Mouse (Mus musculus): ENCODE measurements at regions not wholly inside any gene's neighbourhood (a gene's known extent, or its start where the extent isn't known, plus 50 kb on each side); places are given as distances from the start of the nearest gene placed in this dataset.

- H3K4me3 ChIP-seq (ENCODE audit: low read depth, low read length): no peak overlapping the region
- no peak for ATAC-seq (ENCODE audit: extremely low read depth, insufficient number of reproducible peaks, low FRiP score, poor library complexity, severe bottlenecking)
Measured at GRCm38 (mm10) chr16:77687056-77687839, 85.4 kb upstream of the Gm11146 start.

GRCm38 (mm10) chr16:77685651-77686190 is 83.8 kb upstream of the Gm11146 start:
- DNase-seq (ENCODE audit: low spot score) (no peak), ATAC-seq (ENCODE audit: extremely low read depth, insufficient number of reproducible peaks, low FRiP score, poor library complexity, severe bottlenecking) (no peak)
- Histone ChIP-seq H3K27me3 (ENCODE audit: insufficient read depth, low read length) (no peaks in the 10 kb centered on the region), H3K4me3 (ENCODE audit: low read depth, low read length) (no peak overlapping the region), H3K9me3 (replicated peaks) (peaks cover 7% of the 10 kb centered on the region; the same call in 1 of the 2 replicates), H3K4me1 (ENCODE audit: insufficient read depth, low read depth, low read length) (no peaks in the 10 kb centered on the region), H3K36me3 (replicated peaks) (no peaks in the 10 kb centered on the region)
- TF ChIP-seq TAL1 (conservative IDR thresholded peaks at IDR 0.05; ENCODE audit: low read depth, low read length) (no peak), GATA1 (IDR thresholded peaks at IDR 0.05; ENCODE audit: borderline replicate concordance, low read length) (no peak), POLR2AphosphoS5 (IDR thresholded peaks at IDR 0.05; ENCODE audit: insufficient replicate concordance, low read depth, low read length) (no peak), CTCF (IDR thresholded peaks at IDR 0.05; ENCODE audit: low read depth, low read length) (no peak), GATA2 (IDR thresholded peaks at IDR 0.05; ENCODE audit: borderline replicate concordance, low read depth, low read length) (no peak)

More at GRCm38 (mm10) chr16:77687056-77687839, 85.4 kb upstream of the Gm11146 start:
- Histone ChIP-seq H3K27me3 (ENCODE audit: insufficient read depth, low read length) (no peaks in the 10 kb centered on the region), H3K4me1 (ENCODE audit: insufficient read depth, low read depth, low read length) (no peaks in the 10 kb centered on the region), H3K9me3 (replicated peaks) (peaks cover 8% of the 10 kb centered on the region; the same call in 1 of the 2 replicates), H3K36me3 (replicated peaks) (no peaks in the 10 kb centered on the region)
- no peak for DNase-seq (ENCODE audit: low spot score)
- TF ChIP-seq GATA1 (IDR thresholded peaks at IDR 0.05; ENCODE audit: borderline replicate concordance, low read length): no peak

DNA sequence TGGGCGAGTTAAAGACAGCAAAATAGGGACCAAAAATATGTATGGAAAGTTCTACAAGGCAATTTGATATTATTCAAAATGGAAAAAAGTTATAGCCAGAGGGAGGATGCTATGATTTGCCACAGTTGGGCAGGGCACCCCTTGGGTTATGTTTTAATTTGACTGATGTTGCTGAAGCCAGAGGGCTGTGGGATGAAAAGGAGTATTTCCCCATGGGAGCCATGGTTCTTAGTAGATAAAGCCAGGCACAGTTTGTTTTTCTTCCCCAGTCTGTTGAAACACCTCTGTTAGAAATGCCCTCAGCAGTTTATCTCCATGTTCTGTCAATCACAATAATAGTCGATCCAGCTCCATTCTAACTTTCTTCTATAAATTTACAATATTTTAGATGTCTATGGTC is 82.6 kb upstream of the Gm11146 start:
- no peak for DNase-seq (ENCODE audit: low spot score)
- H3K4me3 ChIP-seq (ENCODE audit: low read depth, low read length): no peak overlapping the region
- peaks cover 5% of the 10 kb centered on the region; the same call in 1 of the 2 replicates for H3K9me3 ChIP-seq (replicated peaks)
- H3K36me3 ChIP-seq (replicated peaks): no peaks in the 10 kb centered on the region
- ATAC-seq (ENCODE audit: extremely low read depth, insufficient number of reproducible peaks, low FRiP score, poor library complexity, severe bottlenecking): no peak
- no peaks in the 10 kb centered on the region for H3K27me3 ChIP-seq (ENCODE audit: insufficient read depth, low read length)
- no peak for TF ChIP-seq GATA2 (IDR thresholded peaks at IDR 0.05; ENCODE audit: borderline replicate concordance, low read depth, low read length)
- no peak for TF ChIP-seq TAL1 (conservative IDR thresholded peaks at IDR 0.05; ENCODE audit: low read depth, low read length)
- TF ChIP-seq POLR2AphosphoS5 (IDR thresholded peaks at IDR 0.05; ENCODE audit: insufficient replicate concordance, low read depth, low read length): no peak
- TF ChIP-seq CTCF (IDR thresholded peaks at IDR 0.05; ENCODE audit: low read depth, low read length): no peak
- TF ChIP-seq GATA1 (IDR thresholded peaks at IDR 0.05; ENCODE audit: borderline replicate concordance, low read length): no peak
- no peaks in the 10 kb centered on the region for H3K4me1 ChIP-seq (ENCODE audit: insufficient read depth, low read depth, low read length)

DNA sequence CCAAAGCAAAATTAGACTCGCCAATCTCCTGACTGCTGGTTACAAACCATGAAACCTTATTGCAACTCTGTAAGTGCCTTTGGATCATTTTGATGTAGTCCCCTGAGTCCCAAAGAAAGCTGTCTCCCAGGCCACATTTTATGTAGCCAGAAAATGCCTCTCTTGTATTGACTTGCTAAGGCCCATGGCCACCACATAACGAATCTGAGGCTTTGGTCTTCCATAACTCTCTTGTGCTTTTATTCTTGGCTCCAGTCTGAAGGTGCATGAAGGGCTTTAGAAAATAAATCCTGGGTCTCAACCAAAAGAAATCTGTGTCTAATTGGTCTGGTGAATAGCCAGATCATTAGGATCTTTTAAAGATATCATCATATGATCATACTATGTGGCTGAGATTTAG is 77.3 kb upstream of the Gm11146 start:
- H3K36me3 ChIP-seq (replicated peaks): no peaks in the 10 kb centered on the region
- H3K27me3 ChIP-seq (ENCODE audit: insufficient read depth, low read length): no peaks in the 10 kb centered on the region
- no peak overlapping the region for H3K4me3 ChIP-seq (ENCODE audit: low read depth, low read length)
- H3K9me3 ChIP-seq (replicated peaks): peaks cover 4% of the 10 kb centered on the region; the same call in 1 of the 2 replicates
- ATAC-seq (ENCODE audit: extremely low read depth, insufficient number of reproducible peaks, low FRiP score, poor library complexity, severe bottlenecking) (no peak), DNase-seq (ENCODE audit: low spot score) (no peak)
- TF ChIP-seq CTCF (IDR thresholded peaks at IDR 0.05; ENCODE audit: low read depth, low read length): no peak
- TF ChIP-seq POLR2AphosphoS5 (IDR thresholded peaks at IDR 0.05; ENCODE audit: insufficient replicate concordance, low read depth, low read length): no peak
- no peak for TF ChIP-seq TAL1 (conservative IDR thresholded peaks at IDR 0.05; ENCODE audit: low read depth, low read length)
- TF ChIP-seq GATA2 (IDR thresholded peaks at IDR 0.05; ENCODE audit: borderline replicate concordance, low read depth, low read length): no peak
- no peak for TF ChIP-seq GATA1 (IDR thresholded peaks at IDR 0.05; ENCODE audit: borderline replicate concordance, low read length)
- H3K4me1 ChIP-seq (ENCODE audit: insufficient read depth, low read depth, low read length): no peaks in the 10 kb centered on the region

DNA sequence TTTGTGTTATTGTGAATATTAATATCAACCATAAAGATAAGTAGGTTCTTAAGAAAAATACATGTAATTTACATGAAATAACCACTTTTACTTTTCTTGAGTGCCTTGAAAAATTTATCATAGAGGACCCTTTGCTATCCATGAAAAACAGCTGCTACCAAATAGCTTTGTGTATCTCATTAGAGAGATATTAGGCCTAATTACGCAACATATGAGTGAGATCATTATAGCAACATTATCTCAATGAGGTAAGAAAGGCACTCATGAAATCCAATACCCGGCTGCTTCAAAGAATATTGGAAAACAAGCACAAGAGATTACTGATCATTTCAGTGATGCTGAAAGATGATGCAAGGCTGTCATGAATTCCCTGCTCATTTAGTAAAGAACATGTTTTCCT is 74.9 kb upstream of the Gm11146 start:
- Histone ChIP-seq H3K27me3 (ENCODE audit: insufficient read depth, low read length) (no peaks in the 10 kb centered on the region), H3K4me3 (ENCODE audit: low read depth, low read length) (no peak overlapping the region), H3K9me3 (replicated peaks) (0 out of 2 replicates have a peak, but pooled peaks cover 2% of the 10 kb centered on the region), H3K4me1 (ENCODE audit: insufficient read depth, low read depth, low read length) (no peaks in the 10 kb centered on the region), H3K36me3 (replicated peaks) (no peaks in the 10 kb centered on the region)
- DNase-seq (ENCODE audit: low spot score) (no peak), ATAC-seq (ENCODE audit: extremely low read depth, insufficient number of reproducible peaks, low FRiP score, poor library complexity, severe bottlenecking) (no peak)
- TF ChIP-seq CTCF (IDR thresholded peaks at IDR 0.05; ENCODE audit: low read depth, low read length) (no peak), GATA2 (IDR thresholded peaks at IDR 0.05; ENCODE audit: borderline replicate concordance, low read depth, low read length) (no peak), POLR2AphosphoS5 (IDR thresholded peaks at IDR 0.05; ENCODE audit: insufficient replicate concordance, low read depth, low read length) (no peak), TAL1 (conservative IDR thresholded peaks at IDR 0.05; ENCODE audit: low read depth, low read length) (no peak), GATA1 (IDR thresholded peaks at IDR 0.05; ENCODE audit: borderline replicate concordance, low read length) (no peak)

DNA sequence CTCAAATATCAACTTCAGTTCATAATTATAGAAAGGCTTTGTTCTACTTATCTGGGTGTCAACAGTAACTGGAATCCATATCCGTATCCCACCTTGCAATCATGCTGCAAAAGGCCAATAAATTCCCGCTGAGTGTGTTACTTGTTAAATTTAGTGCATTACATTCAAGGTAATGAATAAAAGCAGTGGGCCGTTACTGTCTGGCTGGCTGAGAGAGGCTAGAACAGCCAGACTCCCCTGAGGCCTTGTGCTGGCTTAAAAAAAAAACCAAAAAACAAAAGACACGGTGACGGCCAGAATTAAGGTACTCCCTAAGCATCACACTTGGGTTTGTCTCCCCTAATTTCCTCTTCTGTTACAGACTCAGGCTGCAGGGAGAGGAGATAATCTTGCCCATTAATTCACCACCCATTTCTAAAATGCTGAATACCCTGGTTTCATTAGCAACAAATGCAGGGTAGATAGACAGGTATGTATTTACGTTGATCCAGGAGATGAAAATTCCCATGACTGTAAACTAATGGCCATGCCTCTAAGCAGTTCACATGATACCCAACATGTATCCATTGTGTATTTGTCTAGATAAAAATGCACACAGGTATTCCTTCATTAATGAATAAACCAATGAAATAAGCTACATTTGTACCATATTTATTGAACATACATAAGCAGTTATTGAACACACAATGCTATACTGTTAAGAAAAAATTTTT is 74.1 kb upstream of the Gm11146 start:
- DNase-seq (ENCODE audit: low spot score) (no peak), ATAC-seq (ENCODE audit: extremely low read depth, insufficient number of reproducible peaks, low FRiP score, poor library complexity, severe bottlenecking) (no peak)
- no peak for TF ChIP-seq TAL1 (conservative IDR thresholded peaks at IDR 0.05; ENCODE audit: low read depth, low read length)
- TF ChIP-seq GATA1 (IDR thresholded peaks at IDR 0.05; ENCODE audit: borderline replicate concordance, low read length): no peak
- no peak for TF ChIP-seq POLR2AphosphoS5 (IDR thresholded peaks at IDR 0.05; ENCODE audit: insufficient replicate concordance, low read depth, low read length)
- no peak for TF ChIP-seq CTCF (IDR thresholded peaks at IDR 0.05; ENCODE audit: low read depth, low read length)
- TF ChIP-seq GATA2 (IDR thresholded peaks at IDR 0.05; ENCODE audit: borderline replicate concordance, low read depth, low read length): no peak
- no peaks in the 10 kb centered on the region for H3K36me3 ChIP-seq (replicated peaks)
- H3K4me1 ChIP-seq (ENCODE audit: insufficient read depth, low read depth, low read length): no peaks in the 10 kb centered on the region
- 0 out of 2 replicates have a peak, but pooled peaks cover 2% of the 10 kb centered on the region for H3K9me3 ChIP-seq (replicated peaks)
- no peak overlapping the region for H3K4me3 ChIP-seq (ENCODE audit: low read depth, low read length)
- H3K27me3 ChIP-seq (ENCODE audit: insufficient read depth, low read length): no peaks in the 10 kb centered on the region

Data from G1E (cell line).